Mouse (Mus musculus) erythroblast, embryonic 14.5 days (primary cell): Measurements from ENCODE around the gene Gtf2e1. TPM values are rescaled to one million over a fixed set of nuclear protein-coding genes. Genes with fewer than 3 reads are reported as not detected.

ENCODE experiments used
- H3K27me3 ChIP-seq: 2 replicates; pipeline ENCODE4 v1.6.1; 2012; ENCODE audit warnings: inconsistent platforms; ENCODE audit not compliant: control insufficient read depth
- H3K36me3 ChIP-seq: 2 replicates; pipeline ENCODE4 v1.6.1; 2012; ENCODE audit warnings: mild to moderate bottlenecking, inconsistent platforms; ENCODE audit not compliant: control insufficient read depth
- H3K4me1 ChIP-seq: 2 replicates; pipeline ENCODE4 v1.6.1; 2012; ENCODE audit warnings: inconsistent platforms; ENCODE audit not compliant: control insufficient read depth
- H3K4me3 ChIP-seq: replicated peaks from 2 replicates; pipeline ENCODE3; 2012; ENCODE audit warnings: moderate library complexity, mild to moderate bottlenecking, inconsistent platforms
- H3K9me3 ChIP-seq: 2 replicates; pipeline ENCODE4 v1.6.1; 2012; ENCODE audit warnings: low read length, inconsistent platforms, mixed read lengths; ENCODE audit not compliant: control insufficient read depth
- GATA1 ChIP-seq: IDR thresholded peaks from 2 replicates; pipeline ENCODE4 v1.6.1; 2012; ENCODE audit warnings: low read length, inconsistent platforms, mixed read lengths
- TAL1 ChIP-seq: IDR thresholded peaks from 3 replicates; pipeline ENCODE4 v1.6.1; 2012; ENCODE audit warnings: low read length, inconsistent platforms, mixed read lengths
- polyA plus RNA-seq: library from polyadenylated mRNA; stranded (reverse); fragments of >175 nt; gene quantifications from 2 replicates; pipeline ENCODE4 v1.2.3, GENCODE M21; 2012

The Gtf2e1 gene
- polyA plus RNA-seq, 1 experiment: 0.07 TPM

DNA sequence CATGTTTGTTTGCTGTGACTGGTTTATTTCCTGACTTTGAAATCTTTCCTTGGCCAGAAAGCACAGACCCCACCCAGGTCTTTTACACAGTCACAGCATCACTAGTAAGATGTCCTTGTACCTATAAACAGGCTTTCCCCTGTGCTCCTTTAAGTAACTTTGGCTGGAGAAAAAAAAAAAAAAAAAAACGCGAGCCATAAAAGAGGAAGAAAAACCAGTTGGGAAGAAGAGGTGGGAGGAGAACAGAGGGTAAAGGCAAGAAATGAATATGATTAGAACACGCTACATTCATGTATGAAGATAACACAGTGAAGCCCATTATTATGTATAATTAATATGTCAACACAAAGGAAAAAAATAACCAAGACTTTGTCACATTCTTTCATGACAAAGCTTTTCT lies 35.7 kb upstream of the Gtf2e1 start:
- peaks cover 6% of the 10 kb centered on the region for H3K9me3 ChIP-seq
- H3K36me3 ChIP-seq: peaks cover 13% of the 10 kb centered on the region
- no peaks in the 10 kb centered on the region for H3K27me3 ChIP-seq
- TF ChIP-seq GATA1: no peak
- no peak for TF ChIP-seq TAL1
- no peaks in the 10 kb centered on the region for H3K4me1 ChIP-seq
- H3K4me3 ChIP-seq: no peak overlapping the region

DNA sequence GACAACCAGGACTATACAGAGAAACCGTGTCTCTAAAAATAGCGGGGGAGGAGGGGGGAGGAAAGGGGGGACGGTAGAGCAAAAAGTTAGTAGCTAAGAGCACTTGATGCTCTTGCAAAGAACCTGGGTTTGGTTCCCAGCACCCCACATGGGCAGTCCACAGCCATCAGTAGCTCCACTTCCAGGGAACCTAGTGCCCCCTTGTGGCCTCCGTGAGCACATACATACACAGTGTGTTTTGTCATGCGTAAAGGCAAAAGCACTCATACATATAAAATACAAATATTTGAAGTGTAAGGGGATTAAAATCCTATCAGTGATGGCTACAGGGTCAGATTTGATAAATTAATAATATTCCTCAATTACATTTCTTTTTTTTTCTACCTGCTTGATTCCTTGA lies 33.5 kb upstream of the Gtf2e1 start:
- no peaks in the 10 kb centered on the region for H3K4me1 ChIP-seq
- H3K4me3 ChIP-seq: no peak overlapping the region
- H3K9me3 ChIP-seq: peaks cover 6% of the 10 kb centered on the region
- TF ChIP-seq TAL1: no peak
- TF ChIP-seq GATA1: no peak
- H3K36me3 ChIP-seq: peaks cover 13% of the 10 kb centered on the region
- no peaks in the 10 kb centered on the region for H3K27me3 ChIP-seq

DNA sequence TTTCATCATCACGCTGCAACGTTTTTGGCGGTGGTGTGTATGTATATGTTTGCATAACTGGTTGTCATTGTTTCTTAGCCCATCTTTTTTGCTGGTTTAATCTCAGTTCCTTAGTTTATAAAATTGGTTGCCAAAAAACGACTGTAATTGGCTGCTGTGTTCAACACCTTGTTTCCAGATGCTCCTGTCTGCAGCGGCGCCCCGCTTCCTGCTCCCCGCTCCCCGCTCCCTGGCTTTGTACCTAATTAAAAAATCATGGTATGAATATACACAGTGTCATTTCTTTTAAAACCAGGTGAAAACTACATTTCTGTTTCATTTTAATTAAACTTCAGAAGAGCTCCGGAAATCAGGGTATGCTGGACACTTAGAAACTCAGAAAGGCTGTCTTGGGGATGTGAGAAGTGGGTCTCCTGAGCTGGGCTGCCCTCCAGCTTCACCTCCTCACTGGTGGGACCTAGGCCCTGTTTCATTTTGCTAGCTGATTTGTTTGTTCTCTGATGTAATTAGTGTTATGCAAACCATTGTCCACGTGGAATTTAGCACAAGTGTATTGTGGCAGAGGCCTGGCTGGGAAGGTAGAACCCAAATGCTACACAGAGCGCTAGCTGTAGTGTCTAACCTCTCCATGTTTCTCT lies 32.6 kb upstream of the Gtf2e1 start:
- Histone ChIP-seq H3K4me1 (no peaks in the 10 kb centered on the region), H3K4me3 (no peak overlapping the region), H3K36me3 (peaks cover 16% of the 10 kb centered on the region), H3K27me3 (no peaks in the 10 kb centered on the region), H3K9me3 (peaks cover 6% of the 10 kb centered on the region)
- TF ChIP-seq TAL1: no peak
- TF ChIP-seq GATA1: no peak

DNA sequence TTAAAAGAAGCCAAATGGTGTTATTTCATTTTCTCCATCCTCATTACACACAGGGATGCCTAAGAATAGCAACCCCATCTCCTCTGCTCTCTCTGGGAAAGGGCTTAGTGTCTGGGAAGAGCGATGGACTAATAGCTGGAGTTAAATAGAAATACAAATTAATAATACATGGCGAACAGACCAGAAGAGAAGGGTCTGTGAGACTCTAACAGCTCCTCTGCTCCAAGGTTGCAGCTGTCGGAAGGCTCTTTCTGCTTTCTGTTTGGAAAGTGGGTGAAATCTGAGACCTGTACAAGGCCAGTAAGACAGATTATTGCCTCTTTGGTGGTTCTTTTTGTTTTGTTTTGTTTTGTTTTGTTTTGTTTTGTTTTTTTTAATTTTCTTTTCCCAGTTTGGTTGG lies 32.0 kb upstream of the Gtf2e1 start:
- no peak overlapping the region for H3K4me3 ChIP-seq
- H3K9me3 ChIP-seq: peaks cover 6% of the 10 kb centered on the region
- no peaks in the 10 kb centered on the region for H3K27me3 ChIP-seq
- H3K4me1 ChIP-seq: no peaks in the 10 kb centered on the region
- peaks cover 16% of the 10 kb centered on the region for H3K36me3 ChIP-seq
- TF ChIP-seq TAL1 (no peak), GATA1 (no peak)

DNA sequence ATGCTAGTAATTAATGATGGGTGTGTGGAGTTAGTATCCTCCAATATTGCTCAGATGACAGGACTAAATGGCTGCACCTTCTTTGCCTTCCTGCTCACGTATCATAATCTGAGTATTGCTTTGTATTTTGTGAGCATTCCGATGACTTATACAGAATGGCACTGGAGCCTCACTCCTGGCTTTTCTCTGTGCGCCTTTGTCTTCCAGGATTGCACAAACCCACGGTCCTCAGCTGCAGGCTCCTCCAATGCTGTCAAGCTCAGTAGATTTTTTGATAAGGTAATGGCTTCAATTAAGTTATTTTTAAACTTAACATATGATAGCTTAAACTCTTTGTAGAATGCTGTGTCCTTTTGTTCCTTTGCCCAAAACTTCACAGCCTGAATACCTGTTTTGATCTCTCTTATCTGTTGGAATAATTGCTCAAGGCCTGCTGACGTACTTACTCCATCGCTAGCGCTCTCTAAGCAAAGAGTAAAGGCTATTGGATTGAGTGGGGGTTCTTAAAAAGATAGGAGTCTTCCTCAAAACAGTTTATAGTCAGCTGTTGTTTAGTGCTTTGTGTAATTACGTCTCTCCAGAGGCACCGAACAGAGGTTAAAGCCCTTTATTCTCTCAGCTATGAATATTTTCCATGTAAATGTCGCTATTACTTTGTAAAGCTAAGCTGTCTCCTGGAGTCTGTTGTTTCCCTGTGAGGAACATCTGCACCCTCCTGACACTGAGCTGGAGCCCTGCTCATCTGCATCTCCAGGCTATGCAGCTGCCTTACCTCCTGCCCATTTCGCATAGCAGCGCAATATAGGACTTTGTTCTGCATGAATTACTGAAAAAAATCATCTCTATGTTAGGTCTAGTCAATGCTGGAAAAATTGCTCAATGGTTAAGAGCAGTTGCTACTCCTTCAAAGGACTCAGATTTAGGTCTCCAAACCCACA lies 27.8 kb upstream of the Gtf2e1 start:
- TF ChIP-seq GATA1 (no peak), TAL1 (no peak)
- H3K9me3 ChIP-seq: peaks cover under 1% of the 10 kb centered on the region

DNA sequence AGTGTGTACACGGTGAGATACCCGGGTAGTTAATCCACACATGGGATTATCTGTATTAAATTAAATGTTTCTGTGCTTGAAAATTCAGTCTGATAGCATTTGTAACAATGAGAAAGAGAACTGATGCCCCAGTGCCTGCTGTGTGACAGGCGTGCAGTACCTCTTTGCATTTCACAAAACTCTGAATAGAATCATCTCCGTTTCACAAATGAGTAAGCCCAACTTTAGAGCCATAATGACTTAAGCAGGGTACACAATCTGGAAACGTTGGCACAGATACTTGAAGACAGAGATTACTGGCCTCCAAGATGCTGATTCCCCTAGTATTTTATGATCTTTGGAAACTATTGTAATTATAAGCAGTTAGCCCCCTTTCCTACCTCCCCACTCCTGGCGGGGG lies 26.5 kb upstream of the Gtf2e1 start:
- Histone ChIP-seq H3K36me3 (peaks cover 11% of the 10 kb centered on the region), H3K4me3 (no peak overlapping the region), H3K4me1 (peaks cover 8% of the 10 kb centered on the region), H3K9me3 (no peaks in the 10 kb centered on the region), H3K27me3 (no peaks in the 10 kb centered on the region)
- no peak for TF ChIP-seq GATA1
- no peak for TF ChIP-seq TAL1

More for the DNA sequence above, 27.8 kb upstream of the Gtf2e1 start:
- Histone ChIP-seq H3K4me3 (no peak overlapping the region), H3K4me1 (peaks cover 8% of the 10 kb centered on the region), H3K27me3 (no peaks in the 10 kb centered on the region), H3K36me3 (peaks cover 16% of the 10 kb centered on the region)

DNA sequence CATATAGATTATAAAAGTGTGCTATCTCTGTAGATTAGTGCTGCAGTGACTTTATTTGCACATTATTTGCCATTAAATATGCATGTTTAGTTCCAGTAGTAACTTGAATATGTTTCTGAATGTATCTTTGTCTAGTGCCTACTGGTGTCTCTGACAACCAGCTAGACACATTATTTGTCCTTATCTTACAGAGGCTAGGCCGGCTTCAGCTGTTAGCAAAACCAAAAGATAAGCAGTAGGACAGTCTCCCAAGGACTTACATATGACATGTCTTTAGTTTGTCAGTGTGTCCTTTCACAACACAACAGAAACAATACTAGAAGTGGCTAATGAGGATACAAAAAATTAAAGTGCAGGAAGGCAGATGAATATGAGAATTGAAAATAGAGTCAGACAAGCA lies 25.5 kb upstream of the Gtf2e1 start:
- no peak overlapping the region for H3K4me3 ChIP-seq
- peaks cover 9% of the 10 kb centered on the region for H3K36me3 ChIP-seq
- no peaks in the 10 kb centered on the region for H3K9me3 ChIP-seq
- no peaks in the 10 kb centered on the region for H3K27me3 ChIP-seq
- peaks cover 8% of the 10 kb centered on the region for H3K4me1 ChIP-seq
- no peak for TF ChIP-seq TAL1
- no peak for TF ChIP-seq GATA1

DNA sequence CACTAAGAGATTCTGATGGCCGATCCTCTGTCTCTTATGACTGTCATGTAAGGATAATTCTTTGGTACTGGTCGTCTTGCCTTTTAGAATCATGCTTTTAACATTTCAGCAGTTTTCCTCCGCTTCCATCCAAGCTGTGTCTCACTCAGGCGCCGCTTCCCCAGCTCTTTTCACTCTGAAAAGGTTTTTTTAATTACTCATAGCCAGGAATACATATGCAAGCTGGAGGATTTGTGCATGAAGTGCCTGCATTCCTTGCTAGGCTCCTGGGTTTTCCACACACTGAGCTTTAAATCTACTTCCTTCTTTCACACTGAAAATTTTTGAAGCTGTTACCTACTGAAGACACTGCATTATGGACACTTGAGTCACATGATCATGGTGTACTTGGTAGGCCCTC lies 23.4 kb upstream of the Gtf2e1 start:
- TF ChIP-seq GATA1: no peak
- TF ChIP-seq TAL1: no peak
- H3K27me3 ChIP-seq: no peaks in the 10 kb centered on the region
- H3K4me1 ChIP-seq: peaks cover 8% of the 10 kb centered on the region
- H3K4me3 ChIP-seq: no peak overlapping the region
- H3K9me3 ChIP-seq: no peaks in the 10 kb centered on the region
- peaks cover 16% of the 10 kb centered on the region for H3K36me3 ChIP-seq

DNA sequence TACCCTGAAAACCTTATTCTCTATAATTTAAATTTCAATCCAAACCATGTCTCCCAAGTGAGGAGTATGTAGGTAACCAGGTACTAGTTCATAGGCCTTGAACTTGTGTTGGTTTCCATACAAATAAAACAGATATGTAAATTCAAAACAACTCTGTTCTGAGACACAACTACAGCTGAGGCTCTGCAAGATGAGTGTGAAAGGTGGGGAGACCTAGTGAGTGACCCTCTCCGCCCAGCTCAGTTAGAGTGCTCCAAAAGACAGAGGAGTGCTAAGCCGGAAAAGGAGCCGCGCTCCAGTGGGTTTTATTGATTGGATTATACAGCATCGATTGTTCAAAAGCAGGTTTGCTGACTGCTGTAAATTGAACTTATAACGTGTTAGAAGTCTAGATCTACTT lies 22.8 kb upstream of the Gtf2e1 start:
- H3K27me3 ChIP-seq: no peaks in the 10 kb centered on the region
- no peaks in the 10 kb centered on the region for H3K9me3 ChIP-seq
- H3K4me1 ChIP-seq: peaks cover 8% of the 10 kb centered on the region
- no peak for TF ChIP-seq GATA1
- no peak for TF ChIP-seq TAL1
- H3K4me3 ChIP-seq: no peak overlapping the region
- H3K36me3 ChIP-seq: peaks cover 17% of the 10 kb centered on the region
